Mouse (Mus musculus): ENCODE measurements at regions not wholly inside any gene's neighbourhood (a gene's known extent, or its start where the extent isn't known, plus 50 kb on each side); places are given as distances from the start of the nearest gene placed in this dataset.

- TF ChIP-seq GATA1 (IDR thresholded peaks at IDR 0.05; ENCODE audit: borderline replicate concordance, low read length): no peak
- no peak for TF ChIP-seq FLI1 (IDR thresholded peaks at IDR 0.05; ENCODE audit: low read length)
Observed at GRCm38 (mm10) chr10:122603960-122604359, 74.6 kb upstream of the Ppm1h start.
